Mouse (Mus musculus): Measurements from ENCODE around the gene Fsd1. TPM values are rescaled to one million over a fixed set of nuclear protein-coding genes. Genes with fewer than 3 reads are reported as not detected.

Gene Fsd1
- polyA plus RNA-seq, 1 experiment from 2014 or later = 188 TPM

DNA sequence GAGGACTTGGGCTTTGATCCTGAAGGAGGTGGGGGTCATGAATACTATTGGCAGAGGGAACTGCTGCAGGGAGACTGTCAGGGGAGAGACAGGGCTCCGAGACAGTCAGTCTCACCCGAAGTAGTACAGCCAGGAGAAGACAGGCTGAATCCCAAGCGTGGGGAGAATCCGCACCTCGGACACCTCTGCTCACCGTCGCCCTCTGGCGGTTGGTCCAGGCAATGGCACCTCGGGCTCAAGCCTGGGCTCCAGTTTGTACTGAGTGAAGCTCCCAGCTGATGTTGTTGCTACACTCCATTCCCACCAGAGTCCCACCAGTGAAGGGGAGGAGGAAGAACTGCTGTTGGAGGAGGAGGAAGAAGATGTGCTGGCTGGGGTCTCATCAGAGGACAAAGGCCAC is 24.4 kb downstream of the Fsd1 start:
- Histone ChIP-seq H3K4me2 (ENCODE audit: low read depth, low read length) (peak overlapping the region; percentile 99), H3K4me1 (ENCODE audit: control insufficient read depth, insufficient read depth, low read length) (peaks cover 25% of the 10 kb centered on the region), H3K4me3 (ENCODE audit: low read depth, low read length) (peak overlapping the region; percentile 81), H3K9me3 (ENCODE audit: control insufficient read depth, low read length) (no peaks in the 10 kb centered on the region), H3K27me3 (ENCODE audit: control insufficient read depth, insufficient read depth, low read length) (no peaks in the 10 kb centered on the region), H3K27ac (ENCODE audit: low read depth, low read length) (no peak overlapping the region), H3K9ac (replicated peaks; ENCODE audit: low read depth, low read length) (no peak overlapping the region; the same call in 1 of the 2 replicates), H3K36me3 (ENCODE audit: control insufficient read depth, insufficient read depth, low read length) (peaks cover 29% of the 10 kb centered on the region)
- 7% methylated on average over 9 of the region's 9 CpGs for WGBS
- ATAC-seq (ENCODE audit: low read depth) = no peak

DNA sequence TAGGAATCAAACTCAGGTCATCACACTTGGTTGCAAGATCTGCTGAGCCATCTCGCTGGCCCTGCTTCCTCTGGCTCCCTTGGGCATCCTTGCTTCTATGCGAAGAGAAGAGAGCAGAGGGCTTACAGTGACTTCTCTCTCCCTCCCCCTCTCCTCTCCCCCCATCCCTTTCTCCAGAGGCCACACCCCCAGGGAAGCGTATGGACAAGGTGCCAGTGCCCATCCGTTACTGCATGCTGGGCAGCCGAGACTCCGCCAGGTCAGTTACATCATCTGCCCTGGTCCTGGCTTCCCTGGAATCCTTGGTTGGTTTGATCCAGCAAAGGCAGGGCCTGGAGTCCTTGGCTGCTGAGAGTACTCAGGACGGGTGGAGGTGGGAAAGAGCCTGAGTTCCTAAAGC is 25.1 kb downstream of the Fsd1 start:
- no peak overlapping the region for H3K9ac ChIP-seq (replicated peaks; ENCODE audit: low read depth, low read length)
- peaks cover 36% of the 10 kb centered on the region for H3K36me3 ChIP-seq (ENCODE audit: control insufficient read depth, insufficient read depth, low read length)
- 86% methylated on average over 7 of the region's 7 CpGs for WGBS
- H3K27ac ChIP-seq (ENCODE audit: low read depth, low read length) = no peak overlapping the region
- ATAC-seq (ENCODE audit: low read depth) = no peak
- no peak overlapping the region for H3K4me2 ChIP-seq (ENCODE audit: low read depth, low read length)
- H3K27me3 ChIP-seq (ENCODE audit: control insufficient read depth, insufficient read depth, low read length) = no peaks in the 10 kb centered on the region
- H3K9me3 ChIP-seq (ENCODE audit: control insufficient read depth, low read length) = no peaks in the 10 kb centered on the region
- peaks cover 25% of the 10 kb centered on the region for H3K4me1 ChIP-seq (ENCODE audit: control insufficient read depth, insufficient read depth, low read length)
- H3K4me3 ChIP-seq (ENCODE audit: low read depth, low read length) = no peak overlapping the region

DNA sequence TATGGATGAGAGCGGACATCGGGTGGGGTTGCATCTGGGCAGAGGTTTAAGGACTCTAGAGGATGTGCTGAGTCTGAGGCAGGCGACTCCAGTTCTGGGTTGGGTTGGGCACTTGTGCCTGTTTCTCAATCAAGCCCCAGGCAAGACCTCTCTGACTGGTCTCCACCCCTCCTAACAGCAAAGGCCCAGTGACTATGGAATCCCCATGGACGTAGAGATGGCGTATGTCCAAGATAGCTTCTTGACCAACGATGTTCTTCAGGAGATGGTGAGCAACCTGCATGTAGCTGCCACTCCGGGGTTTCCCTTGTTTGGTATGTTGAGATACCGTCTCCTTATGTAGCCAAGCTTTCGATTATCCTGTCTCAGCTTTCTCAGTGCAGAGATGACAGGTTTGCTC is 29.0 kb downstream of the Fsd1 start:
- H3K27ac ChIP-seq (ENCODE audit: low read depth, low read length) = no peak overlapping the region
- H3K9me3 ChIP-seq (ENCODE audit: control insufficient read depth, low read length) = no peaks in the 10 kb centered on the region
- no peak overlapping the region for H3K4me2 ChIP-seq (ENCODE audit: low read depth, low read length)
- H3K4me3 ChIP-seq (ENCODE audit: low read depth, low read length) = no peak overlapping the region
- 97% methylated on average over 9 of the region's 9 CpGs for WGBS
- peaks cover 68% of the 10 kb centered on the region for H3K36me3 ChIP-seq (ENCODE audit: control insufficient read depth, insufficient read depth, low read length)
- H3K4me1 ChIP-seq (ENCODE audit: control insufficient read depth, insufficient read depth, low read length) = peaks cover 16% of the 10 kb centered on the region
- no peaks in the 10 kb centered on the region for H3K27me3 ChIP-seq (ENCODE audit: control insufficient read depth, insufficient read depth, low read length)
- H3K9ac ChIP-seq (replicated peaks; ENCODE audit: low read depth, low read length) = no peak overlapping the region
- no peak for ATAC-seq (ENCODE audit: low read depth)

DNA sequence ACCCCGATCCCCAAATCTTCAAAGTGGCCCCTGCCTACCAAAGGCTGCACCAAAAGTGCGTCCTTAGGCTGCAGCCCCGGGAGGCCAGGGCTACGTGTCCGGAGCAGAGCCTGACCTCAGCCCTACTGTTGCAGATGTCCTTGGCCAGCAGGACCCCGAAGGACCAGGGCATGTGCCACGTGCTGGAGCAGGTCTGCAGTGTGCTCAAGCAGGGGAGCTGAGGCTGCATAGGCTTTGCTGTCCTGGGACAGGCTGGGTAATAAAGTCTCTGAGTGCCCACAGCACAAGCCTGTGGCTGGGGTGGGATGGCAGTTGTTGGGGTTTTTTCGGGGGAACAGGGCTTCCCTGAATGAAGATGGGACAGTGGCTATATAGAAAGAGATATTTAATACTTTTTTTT is 30.1 kb downstream of the Fsd1 start:
- H3K36me3 ChIP-seq (ENCODE audit: control insufficient read depth, insufficient read depth, low read length) = peaks cover 65% of the 10 kb centered on the region
- 89% methylated on average over 8 of the region's 8 CpGs for WGBS
- H3K4me3 ChIP-seq (ENCODE audit: low read depth, low read length) = no peak overlapping the region
- H3K9ac ChIP-seq (replicated peaks; ENCODE audit: low read depth, low read length) = no peak overlapping the region
- no peak overlapping the region for H3K27ac ChIP-seq (ENCODE audit: low read depth, low read length)
- no peak for ATAC-seq (ENCODE audit: low read depth)
- no peaks in the 10 kb centered on the region for H3K27me3 ChIP-seq (ENCODE audit: control insufficient read depth, insufficient read depth, low read length)
- H3K4me2 ChIP-seq (ENCODE audit: low read depth, low read length) = no peak overlapping the region
- H3K9me3 ChIP-seq (ENCODE audit: control insufficient read depth, low read length) = no peaks in the 10 kb centered on the region
- H3K4me1 ChIP-seq (ENCODE audit: control insufficient read depth, insufficient read depth, low read length) = peaks cover 6% of the 10 kb centered on the region

DNA sequence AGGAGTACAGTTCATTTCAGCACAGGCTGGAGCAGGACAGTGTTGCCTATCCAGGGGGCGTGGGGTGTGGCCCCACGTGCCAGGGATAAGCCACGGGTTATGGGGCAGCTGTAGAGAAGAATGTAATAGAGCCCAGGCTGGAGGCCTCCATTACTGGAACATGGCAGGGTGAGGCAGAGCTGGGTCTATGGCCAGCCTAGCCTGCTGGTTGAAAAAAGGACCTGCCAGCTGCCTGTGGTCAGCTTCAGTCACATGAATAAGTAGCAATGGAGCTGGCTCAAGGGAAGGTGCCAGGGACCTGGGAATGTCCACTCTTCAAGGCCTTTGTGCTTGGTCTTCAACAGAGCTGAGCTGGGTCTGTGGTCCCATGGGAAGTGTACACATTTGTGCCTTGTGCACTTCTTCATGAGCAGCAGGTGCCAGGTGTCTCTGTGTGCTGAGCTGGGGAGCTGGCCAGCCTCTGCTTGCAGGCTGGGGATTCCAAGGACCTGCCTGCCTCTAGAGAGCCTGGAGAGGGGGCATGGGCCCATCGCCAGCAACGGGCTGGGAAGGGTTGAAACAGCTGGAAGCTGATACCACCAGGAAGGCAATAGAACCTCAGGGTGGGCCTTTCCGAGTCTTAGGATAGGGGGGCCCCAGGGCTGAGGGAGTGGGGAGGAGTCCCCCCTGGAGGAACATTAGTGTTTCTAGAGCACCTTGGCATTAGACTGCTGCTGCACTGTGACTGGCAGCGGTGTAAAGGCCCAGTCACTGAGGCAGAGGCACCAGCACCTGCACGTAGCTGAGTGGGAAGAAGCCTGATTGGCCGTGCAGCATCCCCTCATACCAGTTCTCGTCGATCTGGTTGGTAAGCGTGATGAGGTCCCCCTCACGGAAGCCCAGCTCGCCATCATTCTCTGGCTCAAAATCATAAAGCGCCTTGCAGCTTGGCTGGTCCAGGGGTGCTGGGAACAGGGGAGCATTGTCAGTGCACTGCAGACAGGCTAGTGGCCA is 30.8 kb downstream of the Fsd1 start:
- ATAC-seq (ENCODE audit: low read depth) = no peak
- peaks cover 58% of the 10 kb centered on the region for H3K36me3 ChIP-seq (ENCODE audit: control insufficient read depth, insufficient read depth, low read length)

DNA sequence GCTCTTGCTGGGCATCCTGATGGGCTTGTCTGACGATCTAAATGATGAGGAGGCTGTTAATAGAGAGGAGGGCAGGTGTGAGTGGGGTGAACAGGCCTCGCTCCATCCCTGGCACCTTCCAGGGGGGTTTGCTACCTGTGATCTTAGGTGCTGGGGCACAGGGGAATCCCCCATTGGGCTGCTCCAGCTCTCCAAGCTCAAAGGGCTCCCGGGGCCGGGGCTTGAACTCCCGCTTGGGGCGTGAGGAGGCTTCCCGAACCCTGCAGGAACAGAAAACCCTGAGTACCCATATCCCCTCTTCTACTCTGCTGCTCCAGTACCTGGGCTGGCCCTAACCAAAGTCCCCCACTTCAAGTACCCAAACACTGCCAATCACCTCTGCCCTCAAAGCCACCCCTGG is 31.5 kb downstream of the Fsd1 start:
- Histone ChIP-seq H3K27ac (ENCODE audit: low read depth, low read length) (0 out of 2 replicates have a peak overlapping the region, but pooled peaks have one; percentile 34), H3K27me3 (ENCODE audit: control insufficient read depth, insufficient read depth, low read length) (no peaks in the 10 kb centered on the region), H3K4me3 (ENCODE audit: low read depth, low read length) (no peak overlapping the region), H3K36me3 (ENCODE audit: control insufficient read depth, insufficient read depth, low read length) (peaks cover 55% of the 10 kb centered on the region), H3K9ac (replicated peaks; ENCODE audit: low read depth, low read length) (no peak overlapping the region), H3K4me1 (ENCODE audit: control insufficient read depth, insufficient read depth, low read length) (peaks cover 6% of the 10 kb centered on the region; the same call in 1 of the 2 replicates), H3K9me3 (ENCODE audit: control insufficient read depth, low read length) (no peaks in the 10 kb centered on the region), H3K4me2 (ENCODE audit: low read depth, low read length) (no peak overlapping the region)
- 93% methylated on average over 7 of the region's 7 CpGs for WGBS
- no peak for ATAC-seq (ENCODE audit: low read depth)

More for the DNA sequence above, 30.8 kb downstream of the Fsd1 start:
- no peak overlapping the region for H3K9ac ChIP-seq (replicated peaks; ENCODE audit: low read depth, low read length)
- no peaks in the 10 kb centered on the region for H3K9me3 ChIP-seq (ENCODE audit: control insufficient read depth, low read length)
- H3K4me1 ChIP-seq (ENCODE audit: control insufficient read depth, insufficient read depth, low read length) = peaks cover 6% of the 10 kb centered on the region; the same call in 1 of the 2 replicates
- no peaks in the 10 kb centered on the region for H3K27me3 ChIP-seq (ENCODE audit: control insufficient read depth, insufficient read depth, low read length)
- no peak overlapping the region for H3K4me3 ChIP-seq (ENCODE audit: low read depth, low read length)
- 85% methylated on average over 15 of the region's 15 CpGs for WGBS
- no peak overlapping the region for H3K27ac ChIP-seq (ENCODE audit: low read depth, low read length)
- H3K4me2 ChIP-seq (ENCODE audit: low read depth, low read length) = no peak overlapping the region

DNA sequence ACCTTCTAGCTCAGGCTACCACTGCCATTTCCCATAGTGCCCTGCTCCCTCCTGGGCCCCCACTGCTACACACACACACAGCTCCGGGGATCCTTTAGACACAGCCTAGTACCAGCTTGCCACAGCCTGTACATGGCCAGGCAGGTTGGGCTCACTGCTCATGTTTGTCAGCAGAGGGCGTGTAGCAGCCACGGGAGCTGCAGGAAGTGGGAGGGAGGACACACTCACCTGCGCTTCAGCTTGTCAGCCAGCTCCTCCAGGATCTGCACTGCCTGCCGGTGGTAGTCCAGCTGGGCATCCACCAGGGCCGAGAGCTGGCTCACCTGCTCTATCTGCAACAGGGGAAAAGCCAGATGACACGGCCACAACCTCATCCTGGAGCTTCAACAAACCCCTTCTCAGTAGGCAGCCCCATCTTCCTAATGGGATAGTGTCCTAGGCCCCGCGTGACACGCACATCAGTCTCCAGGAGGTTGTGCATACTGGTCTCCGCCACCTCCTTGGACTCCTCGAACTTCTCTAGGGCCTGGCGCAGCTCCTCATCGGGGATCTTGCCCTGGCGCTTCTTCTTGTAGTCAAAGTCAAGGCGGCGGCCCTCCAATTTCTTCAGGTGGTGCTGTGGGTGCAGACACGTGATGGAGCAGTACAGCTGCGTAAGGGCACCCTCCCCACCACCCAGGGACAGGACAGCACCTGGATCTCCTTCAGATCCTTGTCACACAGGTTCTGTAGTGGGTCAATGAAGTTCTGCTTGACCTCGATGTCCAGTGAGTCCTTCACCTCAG is 32.2 kb downstream of the Fsd1 start:
- Histone ChIP-seq H3K9me3 (ENCODE audit: control insufficient read depth, low read length) (no peaks in the 10 kb centered on the region), H3K36me3 (ENCODE audit: control insufficient read depth, insufficient read depth, low read length) (peaks cover 49% of the 10 kb centered on the region), H3K4me2 (ENCODE audit: low read depth, low read length) (no peak overlapping the region), H3K27ac (ENCODE audit: low read depth, low read length) (peak overlapping the region; percentile 34; the same call in 1 of the 2 replicates), H3K27me3 (ENCODE audit: control insufficient read depth, insufficient read depth, low read length) (no peaks in the 10 kb centered on the region), H3K9ac (replicated peaks; ENCODE audit: low read depth, low read length) (no peak overlapping the region), H3K4me3 (ENCODE audit: low read depth, low read length) (no peak overlapping the region), H3K4me1 (ENCODE audit: control insufficient read depth, insufficient read depth, low read length) (peaks cover 6% of the 10 kb centered on the region; the same call in 1 of the 2 replicates)
- peak; percentile 21; the same call in 1 of the 2 replicates for ATAC-seq (ENCODE audit: low read depth)
- WGBS = 78% methylated on average over 20 of the region's 20 CpGs

DNA sequence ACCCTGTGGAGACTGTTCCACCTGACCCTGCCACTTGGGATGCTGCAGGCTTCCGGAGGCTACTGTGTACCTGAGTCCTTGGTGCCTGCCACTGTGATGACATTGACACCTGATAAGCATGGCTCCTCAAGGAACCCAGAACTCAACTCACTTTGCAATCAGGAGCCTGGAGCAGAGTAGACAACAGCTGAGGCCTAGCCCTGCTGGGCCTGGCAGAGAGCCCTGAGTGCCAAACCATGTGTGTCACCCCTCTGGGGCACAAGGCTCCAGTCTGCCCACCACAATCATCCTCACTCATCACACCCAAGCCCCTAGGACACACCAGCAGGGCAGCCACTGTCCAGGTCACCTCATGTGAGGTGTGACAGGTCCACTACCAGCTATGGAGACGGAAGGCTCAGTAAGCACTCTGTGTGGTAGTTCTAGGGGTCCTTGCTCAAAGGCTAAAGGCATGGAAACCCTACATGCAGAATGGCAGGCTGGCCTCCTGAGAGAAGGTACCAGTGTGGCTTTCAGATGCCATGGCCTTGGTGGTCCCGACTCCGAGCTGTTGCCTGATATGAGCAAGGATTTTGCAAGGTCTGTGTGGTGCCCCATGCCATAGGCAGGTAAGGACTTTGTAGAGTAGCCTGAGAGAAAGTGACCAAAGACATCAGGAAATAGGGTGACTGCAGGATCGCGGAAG is 34.2 kb downstream of the Fsd1 start:
- H3K4me2 ChIP-seq (ENCODE audit: low read depth, low read length) = no peak overlapping the region
- H3K4me3 ChIP-seq (ENCODE audit: low read depth, low read length) = no peak overlapping the region
- H3K36me3 ChIP-seq (ENCODE audit: control insufficient read depth, insufficient read depth, low read length) = peaks cover 40% of the 10 kb centered on the region
- H3K9ac ChIP-seq (replicated peaks; ENCODE audit: low read depth, low read length) = no peak overlapping the region
- 90% methylated on average over 6 of the region's 6 CpGs for WGBS
- no peaks in the 10 kb centered on the region for H3K27me3 ChIP-seq (ENCODE audit: control insufficient read depth, insufficient read depth, low read length)
- H3K4me1 ChIP-seq (ENCODE audit: control insufficient read depth, insufficient read depth, low read length) = peaks cover 6% of the 10 kb centered on the region; the same call in 1 of the 2 replicates
- ATAC-seq (ENCODE audit: low read depth) = no peak
- peak overlapping the region; percentile 16; the same call in 1 of the 2 replicates for H3K27ac ChIP-seq (ENCODE audit: low read depth, low read length)
- H3K9me3 ChIP-seq (ENCODE audit: control insufficient read depth, low read length) = no peaks in the 10 kb centered on the region
